Mouse (Mus musculus) myocyte (in vitro differentiated cells): ENCODE measurements at regions not wholly inside any gene's neighbourhood (a gene's known extent, or its start where the extent isn't known, plus 50 kb on each side); places are given as distances from the start of the nearest gene placed in this dataset.

Experiments
- H3K27me3 ChIP-seq: one replicate; pipeline ENCODE4 v1.6.1; 2011; ENCODE audit not compliant: control insufficient read depth, insufficient read depth, insufficient read length
- H3K36me3 ChIP-seq: one replicate; pipeline ENCODE4 v1.6.1; 2011; ENCODE audit not compliant: control insufficient read depth, insufficient read depth
- H3K4me2 ChIP-seq: one replicate; pipeline ENCODE4 v1.6.1; 2011; ENCODE audit warnings: low read depth, control low read depth
- H3K4me3 ChIP-seq: one replicate; pipeline ENCODE4 v1.5.1; 2011; ENCODE audit warnings: mild to moderate bottlenecking, control low read depth, moderate library complexity
- H3K79me2 ChIP-seq: one replicate; pipeline ENCODE4 v1.6.1; 2011; ENCODE audit not compliant: control insufficient read depth, insufficient read depth
- H3ac ChIP-seq: one replicate; pipeline ENCODE4 v1.6.1; 2011; ENCODE audit not compliant: control insufficient read depth, insufficient read length
- CEBPB ChIP-seq: IDR thresholded peaks from 2 replicates; pipeline ENCODE4 v1.6.1; 2011; ENCODE audit warnings: mild to moderate bottlenecking, moderate library complexity; ENCODE audit not compliant: poor library complexity, insufficient read depth, severe bottlenecking
- E2F4 ChIP-seq: IDR thresholded peaks from one replicate; pipeline ENCODE4 v1.6.1; 2011; ENCODE audit warnings: mild to moderate bottlenecking, control low read depth, moderate library complexity; ENCODE audit not compliant: insufficient read depth
- MAX ChIP-seq: IDR thresholded peaks from one replicate; pipeline ENCODE4 v1.6.1; 2011; ENCODE audit warnings: low read depth, mild to moderate bottlenecking, control low read depth
- MYOD1 ChIP-seq, 3 experiments: IDR thresholded peaks; one replicate each; pipeline ENCODE4 v1.6.1; 2011; ENCODE audit warnings: control low read depth in 2 of 3, low read depth in 2 of 3, mild to moderate bottlenecking in 2 of 3, moderate library complexity in 1 of 3; ENCODE audit not compliant: insufficient read length in 2 of 3, control insufficient read depth in 1 of 3
- MYOG ChIP-seq, 3 experiments: IDR thresholded peaks; one replicate each; pipeline ENCODE4 v1.6.1; 2011; ENCODE audit warnings: control low read depth in 2 of 3, low read depth in 2 of 3, mild to moderate bottlenecking in 2 of 3; ENCODE audit not compliant: insufficient read length in 2 of 3, control insufficient read depth in 1 of 3, insufficient read depth in 1 of 3
- POLR2A ChIP-seq: IDR thresholded peaks from one replicate; pipeline ENCODE4 v1.6.1; 2011; ENCODE audit warnings: low read depth, mild to moderate bottlenecking, control low read depth, moderate library complexity; ENCODE audit not compliant: insufficient read length
- POLR2AphosphoS2 ChIP-seq: IDR thresholded peaks from one replicate; pipeline ENCODE4 v1.6.1; 2011; ENCODE audit warnings: low read depth, control low read depth; ENCODE audit not compliant: insufficient read length
- REST ChIP-seq: IDR thresholded peaks from one replicate; pipeline ENCODE4 v1.6.1; 2011; ENCODE audit warnings: mild to moderate bottlenecking, control low read depth, moderate library complexity; ENCODE audit not compliant: insufficient read depth, insufficient read length
- SRF ChIP-seq: IDR thresholded peaks from one replicate; pipeline ENCODE4 v1.6.1; 2011; ENCODE audit warnings: low read depth; ENCODE audit not compliant: control insufficient read depth, insufficient read length
- TCF12 ChIP-seq: IDR thresholded peaks from one replicate; pipeline ENCODE4 v1.6.1; 2011; ENCODE audit warnings: mild to moderate bottlenecking, control low read depth; ENCODE audit not compliant: poor library complexity, insufficient read depth, severe bottlenecking
- TCF3 ChIP-seq: IDR thresholded peaks from one replicate; pipeline ENCODE4 v1.6.1; 2011; ENCODE audit warnings: low read depth, control low read depth; ENCODE audit not compliant: insufficient read length
- USF1 ChIP-seq: IDR thresholded peaks from one replicate; pipeline ENCODE4 v1.6.1; 2011; ENCODE audit warnings: low read depth, mild to moderate bottlenecking, control low read depth, moderate library complexity

DNA sequence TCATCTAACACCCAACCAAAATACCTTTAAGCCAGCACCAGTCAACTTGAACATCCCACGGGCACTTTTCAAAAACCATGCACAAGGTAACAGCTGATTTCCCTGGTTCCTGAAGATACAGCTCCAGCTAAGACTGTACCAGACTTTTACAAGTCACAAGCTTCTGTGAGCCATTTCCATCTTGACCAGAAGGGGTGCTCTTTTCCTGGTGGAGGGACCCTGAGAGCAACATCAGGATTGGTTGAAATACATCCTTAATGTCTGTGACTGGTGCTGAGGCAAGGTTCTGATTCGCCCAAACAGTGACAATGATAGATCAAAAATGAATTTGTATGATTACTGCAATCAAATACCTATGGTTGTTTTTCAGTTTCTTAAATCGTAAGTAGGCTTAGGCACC is 71.0 kb upstream of the Sptlc3 start:
- Histone ChIP-seq H3K36me3 (no peaks in the 10 kb centered on the region), H3K4me3 (no peak overlapping the region), H3K79me2 (no peaks in the 10 kb centered on the region), H3K27me3 (no peaks in the 10 kb centered on the region), H3ac (no peak overlapping the region), H3K4me2 (no peak overlapping the region)
- TF ChIP-seq TCF12: no peak
- no peak for TF ChIP-seq CEBPB
- TF ChIP-seq REST: no peak
- no peak for TF ChIP-seq SRF
- TF ChIP-seq MAX: no peak
- TF ChIP-seq E2F4: no peak
- no peak for TF ChIP-seq POLR2A
- TF ChIP-seq MYOG (IDR thresholded peaks at IDR 0.05; ENCODE audit: control insufficient read depth in 1 of 3, insufficient read depth in 1 of 3, insufficient read length in 2 of 3, low read depth in 2 of 3): no peak
- no peak for TF ChIP-seq TCF3
- no peak for TF ChIP-seq USF1
- TF ChIP-seq MYOD1 (IDR thresholded peaks at IDR 0.05; ENCODE audit: control insufficient read depth in 1 of 3, insufficient read length in 2 of 3, low read depth in 2 of 3): no peak
- no peak for TF ChIP-seq POLR2AphosphoS2

DNA sequence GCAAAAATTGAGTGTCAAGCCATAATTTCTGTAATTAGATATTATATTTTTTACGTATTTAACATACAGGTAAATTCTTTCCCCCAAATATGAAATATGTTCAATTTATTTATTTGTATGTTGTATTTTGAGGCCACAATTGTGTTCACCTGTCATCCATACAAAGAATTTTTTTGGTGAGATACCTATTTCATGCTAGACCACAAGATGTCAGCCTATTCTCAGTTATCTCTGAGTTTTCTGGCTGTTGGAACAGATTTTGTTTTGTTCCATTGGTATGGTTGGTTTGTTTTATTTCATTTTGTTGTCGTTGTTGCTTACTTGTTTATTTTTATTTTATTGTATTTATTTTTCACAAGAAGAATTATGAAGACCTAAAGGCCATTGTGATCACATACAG is 70.3 kb upstream of the Sptlc3 start:
- no peaks in the 10 kb centered on the region for H3K27me3 ChIP-seq
- H3K4me2 ChIP-seq: no peak overlapping the region
- TF ChIP-seq E2F4 (no peak), POLR2AphosphoS2 (no peak), SRF (no peak), MYOD1 (IDR thresholded peaks at IDR 0.05; ENCODE audit: control insufficient read depth in 1 of 3, insufficient read length in 2 of 3, low read depth in 2 of 3) (no peak), TCF12 (no peak), REST (no peak), MYOG (IDR thresholded peaks at IDR 0.05; ENCODE audit: control insufficient read depth in 1 of 3, insufficient read depth in 1 of 3, insufficient read length in 2 of 3, low read depth in 2 of 3) (no peak), TCF3 (no peak), MAX (no peak), CEBPB (no peak), POLR2A (no peak), USF1 (no peak)

More for the DNA sequence above, 70.3 kb upstream of the Sptlc3 start:
- Histone ChIP-seq H3K36me3 (no peaks in the 10 kb centered on the region), H3ac (no peak overlapping the region), H3K4me3 (no peak overlapping the region), H3K79me2 (no peaks in the 10 kb centered on the region)
